Mouse (Mus musculus): Measurements from ENCODE around the gene Ltbp2.

The Ltbp2 gene

DNA sequence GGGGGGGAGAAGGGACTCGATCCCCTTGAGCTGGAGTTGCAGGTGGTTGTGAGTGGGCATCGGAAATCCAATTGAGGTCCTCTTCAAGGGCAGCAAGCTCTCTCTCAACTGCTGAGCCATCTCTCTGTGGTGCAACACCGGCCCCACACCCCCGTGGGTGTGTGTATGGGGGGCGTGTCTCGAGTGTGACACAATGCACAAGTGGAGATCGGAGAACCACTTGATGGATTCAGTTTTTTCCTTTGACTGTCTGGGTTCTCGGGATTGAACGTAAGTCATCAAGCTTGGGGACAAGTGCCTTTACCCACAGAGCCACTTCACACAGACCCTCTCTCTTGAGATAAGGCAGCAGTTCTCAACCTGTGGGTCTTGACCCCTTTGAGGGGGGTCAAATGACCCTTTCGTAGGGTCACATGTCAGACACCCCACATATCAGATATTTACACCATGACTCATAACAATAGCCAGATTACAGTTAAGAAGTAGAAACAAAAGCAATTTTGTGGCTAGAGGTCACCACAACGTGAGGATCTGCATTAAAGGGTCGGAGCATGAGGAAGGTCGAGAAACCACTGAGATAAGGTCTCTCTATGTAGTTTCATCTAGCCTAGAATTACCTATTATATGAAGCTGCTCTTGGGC lies 112.6 kb downstream of the Ltbp2 start:
- DNase-seq (ENCODE audit: low read depth, low spot score) = no peak

DNA sequence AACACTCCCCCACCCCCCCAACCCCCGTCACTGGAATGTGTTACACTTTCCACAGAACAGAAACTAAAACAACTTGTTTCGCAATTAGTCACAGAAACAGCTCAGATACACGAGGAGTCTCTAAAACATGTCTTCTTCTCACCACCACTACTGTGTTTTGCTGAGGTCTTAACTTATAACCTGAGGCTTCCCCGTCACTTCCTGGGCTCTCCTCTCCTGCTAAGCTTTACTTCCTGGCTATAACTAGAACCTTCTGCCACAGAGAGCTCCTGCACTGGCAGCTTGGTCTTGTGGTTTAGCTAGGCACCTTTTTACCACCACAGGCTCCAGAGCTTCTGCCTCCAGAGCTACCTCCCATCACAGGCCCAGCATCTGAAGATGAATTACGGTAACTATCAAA lies 113.8 kb downstream of the Ltbp2 start:
- DNase-seq (ENCODE audit: low read depth, low spot score) = no peak

DNA sequence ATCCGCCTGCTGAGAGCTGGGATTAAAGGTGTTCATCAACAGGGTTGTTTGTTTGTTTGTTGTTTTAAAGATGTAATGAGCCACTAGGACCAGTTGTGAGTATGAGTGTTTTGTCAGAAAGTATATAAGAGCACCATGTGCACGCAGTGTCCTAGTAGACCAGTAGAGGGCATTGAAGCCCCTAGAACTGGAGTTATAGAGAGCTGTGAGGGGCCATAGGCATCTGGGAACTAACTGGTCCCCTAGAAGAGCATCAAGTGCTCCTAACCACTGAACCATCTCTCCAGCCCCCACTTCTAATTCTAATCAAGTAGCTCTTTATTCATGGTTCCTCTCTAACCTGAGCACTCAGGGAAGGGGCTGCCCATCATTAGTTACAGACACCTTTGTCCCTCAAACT lies 117.3 kb downstream of the Ltbp2 start:
- DNase-seq (ENCODE audit: low read depth, low spot score) = peak; percentile 44

DNA sequence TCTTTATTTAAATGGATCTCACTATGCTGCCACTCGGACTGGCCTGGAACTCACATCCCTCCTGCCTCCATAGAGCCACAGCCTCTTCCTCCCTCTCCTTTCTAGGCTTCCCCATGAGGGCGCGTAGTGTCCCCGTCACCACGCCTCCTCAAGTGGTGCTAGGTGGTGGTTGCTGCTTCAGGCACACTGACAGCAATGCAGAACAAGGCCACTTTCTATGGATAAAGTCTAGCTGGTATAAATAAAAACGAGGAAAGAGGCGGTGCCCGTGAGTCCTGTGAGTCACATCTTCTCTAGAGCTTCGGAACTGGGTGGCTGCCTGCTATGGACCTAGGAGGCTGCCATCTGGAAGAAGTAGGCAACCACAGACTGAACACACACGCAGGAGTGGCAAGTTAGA lies 120.3 kb downstream of the Ltbp2 start:
- DNase-seq (ENCODE audit: low read depth, low spot score) = no peak

DNA sequence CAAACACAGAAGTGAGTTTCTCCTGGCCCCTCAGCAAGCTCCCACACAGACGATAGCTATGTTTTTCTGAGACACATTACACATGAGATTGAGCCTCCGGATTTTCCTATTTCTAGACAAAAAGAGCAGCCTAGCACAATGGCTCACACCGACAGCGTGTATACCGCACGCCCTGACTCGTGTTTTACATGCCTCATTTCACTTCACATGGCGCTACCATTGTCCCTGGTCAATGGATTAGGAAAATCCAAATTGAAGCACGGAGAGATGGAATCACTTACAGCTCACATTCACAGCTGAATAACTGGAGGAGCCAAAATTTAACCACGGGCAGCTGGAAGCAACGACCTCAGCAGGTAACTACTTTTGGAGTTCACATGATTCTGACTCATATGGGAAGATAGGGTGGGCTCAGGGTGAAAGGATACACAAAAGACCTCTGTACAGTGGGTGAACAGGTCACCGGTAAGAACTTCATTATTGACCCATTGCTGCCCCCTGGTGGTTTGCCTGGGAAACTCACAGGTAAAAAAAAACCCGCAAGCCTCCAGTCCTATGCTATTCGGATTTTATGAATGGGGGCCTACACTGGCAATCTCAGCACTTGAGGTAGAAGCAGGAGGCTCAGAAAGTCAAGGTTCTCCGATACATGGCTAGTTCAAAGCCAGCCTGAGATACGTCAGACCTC lies 121.2 kb downstream of the Ltbp2 start:
- DNase-seq (ENCODE audit: low read depth, low spot score) = peak; percentile 69

DNA sequence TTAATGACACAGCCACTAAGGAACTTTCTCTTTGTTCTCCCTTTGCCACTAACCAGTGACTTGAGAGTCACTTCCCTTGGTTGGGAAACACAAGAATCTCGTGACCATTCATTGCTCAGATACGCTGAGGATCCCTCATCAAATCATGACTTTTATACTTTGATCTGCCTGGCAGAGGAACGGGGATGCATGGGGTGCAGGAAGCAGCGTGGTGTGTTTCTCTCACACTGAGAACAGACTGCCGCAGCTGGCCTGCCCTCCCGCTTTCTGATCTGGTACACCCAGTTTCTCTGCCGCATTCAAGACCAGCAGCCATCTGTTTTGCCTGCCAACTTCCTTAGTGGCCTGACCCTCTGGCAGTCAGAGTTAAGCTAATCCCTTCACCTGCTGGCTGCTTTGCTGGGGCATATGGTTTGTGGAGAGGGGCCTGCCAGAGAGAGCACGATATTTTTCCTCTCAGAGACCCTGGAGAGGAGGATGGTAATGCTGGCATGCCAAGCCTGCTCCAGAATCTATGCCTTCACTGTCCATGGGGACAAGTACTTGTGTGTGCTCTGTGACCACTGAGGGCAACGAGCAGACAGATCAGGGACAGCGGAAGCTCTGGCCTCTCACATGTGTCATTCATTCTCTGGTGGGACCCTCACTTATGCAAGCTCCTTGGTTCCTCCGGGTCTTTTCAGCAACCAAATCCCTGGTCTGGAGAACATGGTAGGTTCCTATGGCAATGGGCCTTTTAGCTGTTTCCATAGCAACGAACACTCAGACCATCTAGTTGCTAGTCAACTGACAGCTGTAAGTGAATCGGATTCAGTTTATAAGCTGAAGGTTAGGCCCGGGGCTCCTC lies 124.0 kb downstream of the Ltbp2 start:
- DNase-seq (ENCODE audit: low read depth, low spot score) = peak; percentile 35

DNA sequence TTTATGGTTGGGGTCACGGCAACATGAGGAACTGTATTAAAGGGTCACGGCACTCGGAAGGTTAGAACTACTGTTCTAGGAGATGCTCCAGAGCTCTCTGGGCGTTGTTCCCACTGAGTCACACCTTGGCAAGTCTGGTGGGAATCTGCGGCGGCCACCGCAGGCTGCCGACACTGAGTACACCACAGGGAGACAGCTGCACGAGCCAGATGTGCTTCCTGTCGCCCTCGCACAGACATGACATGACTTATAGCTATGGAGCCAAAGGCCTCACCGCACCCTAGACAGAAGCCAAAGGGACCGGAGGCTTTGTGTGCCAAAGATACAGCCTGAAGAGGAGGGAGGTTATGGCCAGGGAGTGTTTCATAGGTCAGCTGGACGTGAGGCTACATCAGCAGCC lies 125.7 kb downstream of the Ltbp2 start:
- DNase-seq (ENCODE audit: low read depth, low spot score) = no peak

DNA sequence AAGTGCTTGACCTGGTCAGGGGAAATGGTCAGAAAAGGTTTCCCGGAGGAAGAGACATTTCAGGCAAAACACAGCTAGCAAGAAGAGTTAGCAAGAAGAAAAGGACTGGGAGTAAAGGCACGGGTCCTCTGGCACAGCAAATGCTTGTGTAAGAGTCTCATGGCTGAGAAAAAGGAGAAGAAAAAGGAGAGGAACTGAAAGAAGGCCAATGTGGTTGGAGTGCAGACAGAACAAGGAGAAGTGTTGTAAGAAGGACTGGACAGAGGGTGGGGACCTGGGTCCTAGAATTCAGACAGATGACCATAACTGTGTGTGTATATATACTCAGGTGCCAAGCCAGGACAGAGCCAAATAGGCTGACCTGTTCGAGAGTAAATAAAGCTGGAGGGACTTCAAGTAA lies 128.2 kb downstream of the Ltbp2 start:
- no peak for DNase-seq (ENCODE audit: low read depth, low spot score)

DNA sequence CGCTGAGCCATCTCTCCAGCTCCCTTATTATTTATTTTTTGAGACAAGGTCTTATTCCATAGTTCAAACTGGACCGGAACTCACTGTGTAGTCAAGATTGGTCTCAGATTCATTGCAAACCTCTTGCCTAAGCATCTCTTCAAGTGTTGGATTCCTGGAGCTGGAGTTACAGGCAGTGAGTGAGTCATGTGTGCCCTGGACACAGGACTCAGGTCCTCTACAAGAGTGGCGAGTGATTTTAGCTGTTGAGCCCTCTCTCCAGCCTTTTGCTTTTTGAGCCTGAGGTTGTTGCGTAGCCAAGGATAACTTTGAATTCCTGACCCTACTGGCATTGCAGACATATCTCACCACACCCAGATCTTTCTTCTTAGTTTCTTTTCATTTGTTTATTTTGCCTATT lies 130.6 kb downstream of the Ltbp2 start:
- DNase-seq (ENCODE audit: low read depth, low spot score) = no peak

DNA sequence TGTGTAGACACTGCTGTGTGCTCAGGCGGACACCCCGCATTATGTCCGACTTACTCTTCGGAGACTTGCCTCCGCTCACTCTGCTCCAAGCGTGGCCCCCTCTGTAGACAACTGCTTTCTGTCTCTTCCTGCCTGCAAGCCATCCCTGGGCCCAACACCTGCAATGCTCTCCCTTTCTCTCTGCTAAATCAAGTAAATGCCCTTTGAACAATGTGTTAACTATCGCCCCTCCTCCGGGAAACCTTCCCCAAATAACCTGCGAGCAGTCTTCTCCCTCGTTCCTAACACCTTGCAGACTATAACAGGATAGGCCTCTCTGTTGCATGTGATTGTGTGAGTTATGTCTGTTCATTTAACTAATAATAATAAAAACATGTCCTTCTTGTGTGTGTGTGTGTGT lies 132.8 kb downstream of the Ltbp2 start:
- no peak for DNase-seq (ENCODE audit: low read depth, low spot score)

DNA sequence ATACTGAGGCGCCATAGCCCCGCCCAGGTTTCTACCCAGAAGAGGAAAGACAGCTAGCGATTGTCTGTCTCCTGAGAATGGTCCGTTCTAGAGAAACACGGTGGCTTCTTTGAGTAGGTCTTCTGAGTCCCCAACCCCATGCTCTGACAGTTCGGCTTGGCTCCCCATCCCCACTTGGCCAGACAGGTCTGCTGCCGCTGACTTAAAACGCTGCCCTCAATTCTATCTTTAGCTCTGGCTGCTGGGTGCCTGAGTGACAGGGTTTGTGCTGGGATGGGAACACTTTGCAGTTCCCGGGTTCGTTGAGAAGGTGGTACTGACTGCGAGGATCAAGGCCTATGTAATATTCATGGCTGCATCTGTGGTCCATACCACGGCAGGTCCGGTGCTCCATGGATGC lies 143.0 kb downstream of the Ltbp2 start:
- DNase-seq (ENCODE audit: low read depth, low spot score) = no peak

All from forelimb bud, embryonic 11.5 days (tissue).